Mouse (Mus musculus): ENCODE measurements around the gene Siglec1.
"Not testable (repeated sequence)": the region's sequence is repeated elsewhere in the genome, so short reads cannot be mapped to it uniquely, and the experiment has no call there.

Gene Siglec1

DNA sequence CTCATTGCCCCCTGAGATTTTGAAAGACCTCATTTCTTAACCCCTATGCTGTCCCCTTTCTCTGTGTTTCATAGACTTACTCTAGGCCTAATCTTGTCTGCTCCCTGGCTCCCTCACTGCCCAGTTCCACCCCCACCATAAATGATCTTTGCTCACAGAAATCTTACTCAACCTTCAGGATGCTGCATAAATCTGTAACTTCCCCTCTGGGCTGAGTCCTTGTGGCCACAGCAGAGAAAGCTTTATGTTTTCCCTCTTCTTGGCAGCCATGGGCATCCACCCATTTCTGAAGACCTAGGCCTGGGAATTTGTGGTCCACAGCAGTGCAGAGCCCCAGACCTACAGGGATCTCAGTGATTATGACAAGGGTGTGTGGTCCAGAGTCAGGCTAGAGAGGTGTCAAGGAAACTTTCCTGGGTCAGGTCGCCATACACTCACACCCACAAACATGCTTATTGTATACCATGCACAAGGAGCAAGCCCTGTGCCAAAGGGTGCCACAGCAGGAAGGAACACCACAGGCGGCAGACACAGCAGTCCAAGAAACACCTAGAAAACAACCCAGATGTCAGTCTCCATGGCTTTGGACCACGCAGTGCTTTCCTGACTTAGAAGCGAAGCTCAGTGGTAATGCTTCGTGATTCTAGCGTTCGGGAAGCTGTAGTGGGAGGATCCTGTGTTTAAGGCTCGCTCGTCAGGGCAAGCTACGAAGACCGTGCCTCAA, at the start of gene Siglec1:
Gene Siglec1 (minus strand): TSS at position 99 of the 724 bp plus-strand sequence.
- DNase-seq (ENCODE audit: low read depth, low spot score) = no peak

GRCm38 (mm10) chr2:131135521-131136139, 49.1 kb upstream of the Siglec1 start:
- no peak for DNase-seq (ENCODE audit: low read depth, low spot score)

DNA sequence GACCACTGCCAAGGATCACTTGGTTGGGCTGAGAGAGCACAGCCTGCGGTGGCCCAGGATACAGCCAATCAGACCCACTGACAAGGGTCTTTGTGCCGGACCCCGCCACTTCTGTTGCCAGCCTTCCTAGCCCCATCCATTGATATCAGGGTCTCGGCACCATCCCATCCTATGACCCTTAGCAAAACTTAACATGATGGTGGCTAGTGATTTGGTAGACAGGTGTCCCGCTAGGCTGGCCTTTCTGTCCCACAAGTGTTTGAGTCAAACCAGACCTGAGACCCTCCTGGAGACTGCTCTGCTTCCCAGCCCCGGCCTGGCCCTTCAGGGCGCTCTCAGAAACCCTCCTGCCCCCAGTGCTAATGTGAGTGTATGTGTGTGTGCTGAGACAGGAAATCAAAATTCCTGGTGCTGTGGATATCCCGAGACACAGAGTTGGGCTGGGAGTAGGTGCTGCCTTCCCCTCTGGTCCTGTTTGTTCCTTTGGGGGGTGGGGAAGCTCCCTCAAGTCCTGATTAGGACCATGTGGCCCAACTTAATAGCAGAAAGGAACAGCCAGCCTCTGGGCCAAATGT, 48.3 kb upstream of the Siglec1 start:
- DNase-seq (ENCODE audit: low read depth, low spot score) = no peak

- DNase-seq (ENCODE audit: low read depth, low spot score) = no peak
Observed at GRCm38 (mm10) chr2:131134381-131134780, 47.8 kb upstream of the Siglec1 start.

GRCm38 (mm10) chr2:131132930-131133547, 46.5 kb upstream of the Siglec1 start, which contains the start of gene Gm11037:
Gene Gm11037, plus strand, starts transcription at chr2:131133497.
- no peak for DNase-seq (ENCODE audit: low read depth, low spot score)

- no peak for DNase-seq (ENCODE audit: low read depth, low spot score)
Observed at GRCm38 (mm10) chr2:131132111-131132888, 45.7 kb upstream of the Siglec1 start.

- no peak for DNase-seq (ENCODE audit: low read depth, low spot score)
Observed at GRCm38 (mm10) chr2:131130849-131131248, 44.3 kb upstream of the Siglec1 start.

DNA sequence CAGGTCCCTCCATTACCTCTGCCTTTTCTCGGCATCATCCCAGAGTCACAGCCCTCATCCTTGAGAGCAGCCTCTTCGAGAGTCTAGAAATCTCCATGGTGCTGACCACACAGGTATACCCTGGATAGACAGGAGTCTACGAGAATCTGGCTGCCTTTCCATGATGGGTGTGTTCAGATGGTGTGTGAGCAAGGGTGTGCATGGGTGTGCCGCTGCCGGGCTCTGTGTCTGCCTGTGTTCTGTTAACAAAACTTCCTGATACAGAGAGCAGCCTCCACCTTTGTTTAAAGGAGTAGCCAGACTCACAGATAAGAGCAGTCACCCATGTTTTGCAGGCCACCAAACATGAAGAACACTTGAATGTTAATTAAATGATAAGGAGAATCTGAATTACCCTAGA, 43.3 kb upstream of the Siglec1 start:
- no peak for DNase-seq (ENCODE audit: low read depth, low spot score)

DNA sequence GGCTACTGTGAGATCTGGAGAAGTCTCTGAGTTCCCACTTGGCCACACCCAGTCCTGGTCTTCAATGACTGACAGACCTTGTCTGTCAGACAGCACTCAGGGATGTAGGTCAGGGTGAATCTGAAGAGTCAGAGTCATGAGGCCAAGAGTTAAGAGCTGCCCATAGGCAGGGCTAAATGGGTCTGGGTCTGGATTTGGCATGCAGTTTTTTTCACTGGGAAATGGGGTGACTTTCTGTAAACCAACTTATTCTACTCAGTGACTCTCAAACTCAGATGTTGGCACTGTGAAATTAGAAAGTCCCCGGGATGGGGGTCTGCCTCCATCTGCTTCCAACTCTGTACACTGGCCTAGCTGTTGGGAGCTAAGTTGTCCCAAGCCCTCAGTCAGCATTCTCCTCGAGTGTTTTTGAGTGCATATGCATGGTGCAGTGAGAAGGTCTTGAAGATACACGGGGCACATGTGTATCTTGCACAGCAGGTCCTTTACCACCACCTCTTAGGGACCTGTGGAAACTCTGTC, 42.1 kb upstream of the Siglec1 start:
- no peak for DNase-seq (ENCODE audit: low read depth, low spot score)

DNA sequence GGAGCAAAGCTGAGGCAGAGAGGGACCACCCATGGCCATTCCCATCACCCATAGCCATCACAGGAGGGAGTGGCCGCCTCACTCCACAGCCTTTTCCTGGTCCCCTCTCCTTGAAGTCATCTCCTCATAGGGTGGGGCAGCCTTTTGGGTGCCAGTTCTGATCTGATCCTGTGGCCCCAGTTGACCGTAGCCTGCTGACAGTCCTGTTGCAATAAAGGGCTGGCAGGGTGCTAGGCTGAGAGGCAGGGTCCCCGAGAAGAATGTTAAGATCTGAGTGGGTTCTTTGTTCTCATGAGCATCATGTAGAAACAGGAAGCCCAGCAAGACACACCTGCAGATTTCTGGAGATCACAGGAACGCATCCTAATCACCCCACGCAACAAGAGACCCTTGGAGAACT, 41.6 kb upstream of the Siglec1 start:
- no peak for DNase-seq (ENCODE audit: low read depth, low spot score)

- DNase-seq (ENCODE audit: low read depth, low spot score) = no peak
Observed at GRCm38 (mm10) chr2:131127161-131127730, 40.7 kb upstream of the Siglec1 start, which contains the start of gene Hspa12b. Gene Hspa12b, plus strand, starts transcription at chr2:131127280.

DNA sequence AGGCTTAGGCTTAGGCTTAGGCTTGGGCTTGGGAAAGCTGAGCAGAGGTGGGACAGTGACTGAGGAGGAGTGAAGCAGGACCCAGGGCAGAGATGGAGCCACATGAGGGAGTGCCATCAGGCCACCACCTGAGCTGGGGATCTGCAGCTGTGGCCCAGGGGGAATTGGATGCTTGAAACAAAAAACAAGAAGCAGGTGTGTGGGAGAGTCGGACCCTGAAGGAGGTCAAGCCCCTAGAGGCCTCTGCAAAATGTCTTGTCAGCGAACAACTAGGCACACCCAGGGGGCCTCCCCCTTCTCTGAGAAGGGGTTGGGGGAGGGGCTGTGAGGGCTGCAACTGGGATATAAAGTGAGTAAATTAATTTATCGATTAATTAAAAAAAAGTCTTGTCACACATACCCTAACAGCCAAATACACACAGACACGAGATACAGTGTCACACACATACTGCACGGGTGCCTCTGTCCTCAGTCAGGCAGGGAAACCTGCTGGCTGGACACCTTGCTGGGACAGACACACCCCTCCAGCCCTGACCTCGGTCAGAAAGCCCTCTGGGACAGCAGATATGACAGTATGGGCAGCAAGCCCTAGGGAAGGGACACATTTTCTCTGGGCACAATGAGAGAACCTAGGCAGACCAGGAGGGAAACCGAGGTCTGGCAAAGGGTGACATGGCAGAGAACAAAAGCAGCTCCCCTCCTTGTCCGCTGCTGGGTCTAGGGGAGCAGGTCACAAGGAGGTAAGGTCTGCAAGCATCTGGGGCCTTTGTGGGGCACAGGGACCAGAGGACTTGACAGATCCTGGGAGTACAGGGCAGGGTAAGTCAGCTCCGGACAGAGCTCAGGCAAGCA, 39.6 kb upstream of the Siglec1 start:
- DNase-seq (ENCODE audit: low read depth, low spot score) = no peak

GRCm38 (mm10) chr2:131125157-131125963, 38.8 kb upstream of the Siglec1 start:
- DNase-seq (ENCODE audit: low read depth, low spot score) = no peak

DNA sequence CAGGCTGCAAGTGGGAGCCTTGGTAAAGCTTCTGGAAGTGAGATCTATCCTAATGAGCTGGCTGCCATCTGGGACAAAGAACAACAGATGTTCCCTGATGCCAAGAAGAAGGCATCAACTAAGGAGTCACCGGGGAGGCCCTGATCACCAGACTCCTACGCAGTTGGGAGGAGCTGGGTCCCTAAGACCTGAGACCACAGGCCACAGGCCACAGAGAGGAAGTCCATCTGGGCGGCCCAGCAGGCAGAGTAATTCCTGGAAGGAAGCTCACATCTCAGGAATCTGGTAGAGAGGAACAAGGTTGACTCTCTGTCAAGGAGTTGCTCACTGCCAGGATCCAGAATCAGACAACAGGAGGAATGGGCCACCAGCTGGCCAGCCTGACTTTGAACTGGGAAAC, 37.6 kb upstream of the Siglec1 start:
- no peak for DNase-seq (ENCODE audit: low read depth, low spot score)

GRCm38 (mm10) chr2:131118968-131119574, 32.5 kb upstream of the Siglec1 start:
- DNase-seq (ENCODE audit: low read depth, low spot score) = no peak

GRCm38 (mm10) chr2:131105989-131106388, 19.4 kb upstream of the Siglec1 start:
- DNase-seq (ENCODE audit: low read depth, low spot score) = no peak

GRCm38 (mm10) chr2:131105061-131105460, 18.5 kb upstream of the Siglec1 start:
- DNase-seq (ENCODE audit: low read depth, low spot score) = not testable (repeated sequence)

DNA sequence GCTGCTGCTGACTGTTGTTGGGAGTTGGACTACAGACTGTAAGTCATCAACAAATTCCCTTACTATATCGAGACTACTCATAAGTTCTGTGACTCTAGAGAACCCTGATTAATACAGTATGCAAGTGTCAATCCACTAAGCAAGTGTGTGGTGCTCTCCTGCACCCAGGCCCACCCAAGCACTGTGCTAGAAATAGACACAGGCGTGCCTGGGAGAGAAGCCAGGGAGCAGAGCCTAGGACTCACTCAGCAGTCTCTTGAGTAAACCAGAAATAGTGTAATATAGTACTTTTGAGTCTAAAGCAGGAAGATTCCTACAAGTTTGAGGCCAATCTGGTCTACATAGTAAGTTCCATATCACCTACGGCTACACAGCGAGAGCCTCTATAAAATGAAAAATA, 17.5 kb upstream of the Siglec1 start:
- DNase-seq (ENCODE audit: low read depth, low spot score) = no peak

DNA sequence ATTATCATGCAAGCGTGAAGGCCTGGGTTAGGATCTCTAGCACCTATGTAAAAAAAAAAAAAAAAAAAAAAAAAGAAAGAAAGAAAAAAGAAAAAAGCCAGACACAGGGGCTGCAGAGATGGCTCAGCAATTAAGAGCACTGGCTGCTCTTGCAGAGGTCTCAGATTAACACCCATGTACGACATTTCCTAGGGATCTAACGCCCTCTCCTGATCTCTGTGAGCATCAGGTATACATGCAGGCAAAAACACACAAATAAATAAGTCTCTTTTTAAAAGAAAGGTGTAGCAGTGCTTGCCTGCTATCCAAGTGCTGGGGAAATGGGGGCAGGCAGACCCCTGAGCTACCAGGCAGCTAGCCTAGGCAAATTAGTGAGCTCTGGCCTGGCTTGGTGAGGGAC, 15.0 kb upstream of the Siglec1 start:
- no peak for DNase-seq (ENCODE audit: low read depth, low spot score)
